Mouse (Mus musculus) forebrain, embryonic 15.5 days (tissue): Measurements from ENCODE around the gene Dlg3. TPM values are rescaled to one million over a fixed set of nuclear protein-coding genes. Genes with fewer than 3 reads are reported as not detected.

Experiments used
- ATAC-seq: fragments of 200-750 bp; cut with Nextera tagmentation; replicated peaks from 2 replicates; pipeline ENCODE4 v1.8.0; 2017; ENCODE audit warnings: mild to moderate bottlenecking, moderate TSS enrichment, moderate library complexity
- H3K27ac ChIP-seq: fragments of 300-500 bp; sonication (generic); replicated peaks from 2 replicates; pipeline ENCODE4 v1.5.1; 2015; ENCODE audit warnings: mild to moderate bottlenecking, inconsistent platforms
- H3K27me3 ChIP-seq: fragments of 300-500 bp; sonication (generic); 2 replicates; pipeline ENCODE4 v1.6.1; 2015; ENCODE audit warnings: inconsistent platforms
- H3K36me3 ChIP-seq: fragments of 300-500 bp; sonication (generic); 2 replicates; pipeline ENCODE4 v1.6.1; 2015; ENCODE audit warnings: mild to moderate bottlenecking, inconsistent platforms
- H3K4me1 ChIP-seq: fragments of 300-500 bp; sonication (generic); 2 replicates; pipeline ENCODE4 v1.6.1; 2015; ENCODE audit warnings: inconsistent platforms
- H3K4me2 ChIP-seq: fragments of 300-500 bp; sonication (generic); replicated peaks from 2 replicates; pipeline ENCODE4 v1.6.1; 2015; ENCODE audit warnings: mild to moderate bottlenecking, inconsistent platforms
- H3K4me3 ChIP-seq: fragments of 300-500 bp; sonication (generic); 2 replicates; pipeline ENCODE4 v1.5.1; 2015; ENCODE audit warnings: mild to moderate bottlenecking, inconsistent platforms
- H3K9ac ChIP-seq: fragments of 300-500 bp; sonication (generic); replicated peaks from 2 replicates; pipeline ENCODE4 v1.6.1; 2015; ENCODE audit warnings: mild to moderate bottlenecking, inconsistent platforms
- H3K9me3 ChIP-seq: fragments of 300-500 bp; sonication (generic); 2 replicates; pipeline ENCODE4 v1.6.1; 2016; ENCODE audit warnings: inconsistent platforms
- whole genome bisulfite sequencing: fragments of 180-500 bp; shearing (Covaris S2); methylation state at CpG from one replicate; pipeline ENCODE4 v1.1.7; 2015; ENCODE audit warnings: mixed read lengths; 5-methylcytosine and 5-hydroxymethylcytosine counted together
- polyA plus RNA-seq: library from polyadenylated mRNA; unstranded; fragments of >200 nt; fragmentation: Nextera tagmentation; extraction: Ambion mirVana; gene quantifications from 2 replicates; pipeline ENCODE4 v1.2.1, GENCODE M21; 2015

Dlg3 gene
- polyA plus RNA-seq, 1 experiment from 2014 or later = 10.0 TPM

- H3K4me3 ChIP-seq = no peak overlapping the region
- H3K4me2 ChIP-seq = no peak overlapping the region
Observed at GRCm38 (mm10) chrX:100797851-100798527, 30.5 kb downstream of the Dlg3 start.

DNA sequence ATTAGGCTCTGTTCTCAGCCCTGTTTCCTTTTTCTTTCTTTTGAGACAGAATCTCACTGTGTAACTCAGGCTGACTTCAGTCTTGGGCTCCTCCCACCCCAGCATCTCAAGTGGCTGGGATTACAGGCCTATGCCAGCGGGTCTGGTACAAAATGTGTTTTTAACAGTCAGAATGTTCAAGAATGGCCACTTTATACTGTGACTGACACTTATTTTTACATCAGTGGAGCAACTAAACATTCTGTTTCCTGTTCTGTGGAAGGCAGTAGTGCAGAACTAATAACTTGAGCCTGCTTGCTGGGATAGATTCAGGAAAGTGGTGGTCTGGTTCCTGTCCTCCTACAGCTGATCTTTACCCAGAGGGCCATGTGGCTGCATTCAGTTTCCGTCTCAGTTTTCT lies 33.1 kb downstream of the Dlg3 start:
- ATAC-seq = peak; percentile 24; the same call in 1 of the 2 replicates

More at GRCm38 (mm10) chrX:100797851-100798527, 30.5 kb downstream of the Dlg3 start:
- Histone ChIP-seq H3K4me1 (0 out of 2 replicates have a peak, but pooled peaks cover 6% of the 10 kb centered on the region), H3K36me3 (0 out of 2 replicates have a peak, but pooled peaks cover 2% of the 10 kb centered on the region), H3K9ac (no peak overlapping the region), H3K27me3 (no peaks in the 10 kb centered on the region), H3K27ac (no peak overlapping the region), H3K9me3 (no peaks in the 10 kb centered on the region)
- WGBS = 77% methylated on average over 7 of the region's 7 CpGs
- no peak for ATAC-seq

DNA sequence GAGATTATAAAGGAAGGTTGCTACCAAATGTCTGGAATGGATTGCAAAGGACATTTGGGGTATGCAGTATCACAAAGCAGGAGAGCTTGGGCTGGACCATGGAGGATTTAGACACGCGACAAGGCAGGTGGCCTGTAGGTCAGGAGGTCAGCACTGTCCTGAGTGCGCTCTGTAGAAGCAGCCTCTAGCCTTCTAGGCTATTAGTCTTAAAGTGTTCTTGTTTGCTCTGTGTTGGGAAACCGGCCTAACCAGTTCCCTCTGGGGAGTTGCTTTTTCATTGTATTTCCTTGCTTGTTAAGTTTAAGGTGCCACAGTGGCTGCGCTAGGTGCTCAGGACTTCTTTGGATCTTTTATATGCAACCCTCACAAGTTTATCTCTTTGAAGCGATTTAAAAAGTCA lies 34.5 kb downstream of the Dlg3 start:
- no peak overlapping the region for H3K27ac ChIP-seq
- no peaks in the 10 kb centered on the region for H3K9me3 ChIP-seq
- no peak overlapping the region for H3K4me2 ChIP-seq
- H3K27me3 ChIP-seq = no peaks in the 10 kb centered on the region
- H3K36me3 ChIP-seq = 0 out of 2 replicates have a peak, but pooled peaks cover 6% of the 10 kb centered on the region
- H3K9ac ChIP-seq = no peak overlapping the region
- no peak overlapping the region for H3K4me3 ChIP-seq
- no peaks in the 10 kb centered on the region for H3K4me1 ChIP-seq
- ATAC-seq = no peak
- 86% methylated on average over 6 of the region's 6 CpGs for WGBS

More for the DNA sequence above, 33.1 kb downstream of the Dlg3 start:
- Histone ChIP-seq H3K4me1 (0 out of 2 replicates have a peak, but pooled peaks cover 2% of the 10 kb centered on the region), H3K36me3 (0 out of 2 replicates have a peak, but pooled peaks cover 2% of the 10 kb centered on the region), H3K9ac (no peak overlapping the region), H3K4me2 (no peak overlapping the region), H3K27ac (no peak overlapping the region), H3K4me3 (no peak overlapping the region), H3K27me3 (no peaks in the 10 kb centered on the region), H3K9me3 (no peaks in the 10 kb centered on the region)
- 61% methylated on average over 2 of the region's 2 CpGs for WGBS

GRCm38 (mm10) chrX:100811129-100811528 lies 43.6 kb downstream of the Dlg3 start:
- H3K4me1 ChIP-seq = no peaks in the 10 kb centered on the region
- no peak overlapping the region for H3K27ac ChIP-seq
- H3K4me2 ChIP-seq = no peak overlapping the region
- no peak overlapping the region for H3K9ac ChIP-seq
- WGBS = 80% methylated on average over 4 of the region's 4 CpGs
- H3K4me3 ChIP-seq = no peak overlapping the region
- H3K27me3 ChIP-seq = no peaks in the 10 kb centered on the region
- no peak for ATAC-seq
- peaks cover 30% of the 10 kb centered on the region; the same call in 1 of the 2 replicates for H3K36me3 ChIP-seq
- H3K9me3 ChIP-seq = no peaks in the 10 kb centered on the region

DNA sequence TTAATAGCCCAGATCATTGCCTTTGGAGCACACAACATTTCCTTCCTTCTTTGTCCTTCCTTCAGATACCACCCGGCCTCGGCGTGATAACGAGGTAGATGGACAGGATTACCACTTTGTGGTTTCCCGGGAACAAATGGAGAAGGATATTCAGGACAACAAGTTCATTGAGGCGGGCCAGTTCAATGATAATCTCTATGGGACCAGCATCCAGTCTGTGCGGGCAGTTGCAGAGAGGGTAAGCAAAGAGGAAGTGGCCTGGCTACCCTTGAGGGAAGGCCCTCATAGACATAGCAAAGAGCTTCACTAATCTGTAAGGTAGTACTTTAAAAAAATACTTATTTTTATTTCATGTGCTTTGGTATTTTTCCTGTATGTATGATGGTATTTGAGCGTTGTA lies 46.6 kb downstream of the Dlg3 start:
- ATAC-seq = no peak
- no peak overlapping the region for H3K4me3 ChIP-seq
- no peak overlapping the region for H3K4me2 ChIP-seq
- peaks cover 24% of the 10 kb centered on the region; the same call in 1 of the 2 replicates for H3K36me3 ChIP-seq
- WGBS = 63% methylated on average over 8 of the region's 8 CpGs
- no peak overlapping the region for H3K9ac ChIP-seq
- no peaks in the 10 kb centered on the region for H3K9me3 ChIP-seq
- no peaks in the 10 kb centered on the region for H3K27me3 ChIP-seq
- no peak overlapping the region for H3K27ac ChIP-seq
- no peaks in the 10 kb centered on the region for H3K4me1 ChIP-seq

DNA sequence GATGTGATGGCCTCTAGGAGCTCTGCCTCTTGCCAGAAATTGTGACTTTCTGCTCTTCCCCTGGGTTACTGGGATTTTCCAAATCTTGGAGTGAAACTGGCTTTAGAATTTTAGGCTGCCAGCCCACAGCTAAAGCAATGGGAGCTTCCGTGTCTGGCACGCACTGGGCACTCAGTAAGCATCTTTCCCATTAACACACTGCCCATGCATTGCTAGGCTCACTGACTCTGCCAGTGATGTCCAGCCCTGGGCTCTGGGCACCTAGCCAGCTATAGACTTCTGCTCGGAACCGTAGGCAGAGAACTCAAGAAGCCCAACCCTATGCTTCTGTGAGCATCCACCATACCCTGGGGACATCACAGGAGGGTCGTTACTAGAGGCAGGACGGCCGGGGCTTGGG lies 48.2 kb downstream of the Dlg3 start:
- no peak for ATAC-seq
- no peak overlapping the region for H3K4me3 ChIP-seq
- peaks cover 20% of the 10 kb centered on the region; the same call in 1 of the 2 replicates for H3K36me3 ChIP-seq
- no peak overlapping the region for H3K27ac ChIP-seq
- no peaks in the 10 kb centered on the region for H3K9me3 ChIP-seq
- no peak overlapping the region for H3K4me2 ChIP-seq
- 87% methylated on average over 7 of the region's 7 CpGs for WGBS
- H3K27me3 ChIP-seq = no peaks in the 10 kb centered on the region
- H3K4me1 ChIP-seq = no peaks in the 10 kb centered on the region
- H3K9ac ChIP-seq = no peak overlapping the region

- no peak overlapping the region for H3K27ac ChIP-seq
- peaks cover 20% of the 10 kb centered on the region; the same call in 1 of the 2 replicates for H3K36me3 ChIP-seq
- WGBS = 94% methylated on average over 9 of the region's 9 CpGs
- no peak for ATAC-seq
- no peaks in the 10 kb centered on the region for H3K4me1 ChIP-seq
- no peak overlapping the region for H3K4me3 ChIP-seq
- no peaks in the 10 kb centered on the region for H3K27me3 ChIP-seq
- no peak overlapping the region for H3K4me2 ChIP-seq
- no peaks in the 10 kb centered on the region for H3K9me3 ChIP-seq
- H3K9ac ChIP-seq = no peak overlapping the region
Observed at GRCm38 (mm10) chrX:100818681-100819080, 51.2 kb downstream of the Dlg3 start.

GRCm38 (mm10) chrX:100821149-100821548 lies 53.6 kb downstream of the Dlg3 start:
- Histone ChIP-seq H3K27me3 (no peaks in the 10 kb centered on the region), H3K4me2 (no peak overlapping the region), H3K9me3 (no peaks in the 10 kb centered on the region), H3K27ac (no peak overlapping the region), H3K4me1 (no peaks in the 10 kb centered on the region), H3K4me3 (no peak overlapping the region), H3K9ac (no peak overlapping the region), H3K36me3 (peaks cover 4% of the 10 kb centered on the region; the same call in 1 of the 2 replicates)
- ATAC-seq = no peak
- WGBS = 73% methylated on average over 1 of the region's 1 CpGs

- no peak overlapping the region for H3K4me3 ChIP-seq
- 47% methylated on average over 1 of the region's 1 CpGs for WGBS
- no peak for ATAC-seq
Observed at GRCm38 (mm10) chrX:100825557-100825956, 58.0 kb downstream of the Dlg3 start.

GRCm38 (mm10) chrX:100832806-100833205 lies 65.3 kb downstream of the Dlg3 start:
- no peaks in the 10 kb centered on the region for H3K27me3 ChIP-seq
- no peak overlapping the region for H3K9ac ChIP-seq
- no peak overlapping the region for H3K4me3 ChIP-seq
- no peak overlapping the region for H3K27ac ChIP-seq
- no peaks in the 10 kb centered on the region for H3K36me3 ChIP-seq
- no peak for ATAC-seq
- H3K4me2 ChIP-seq = no peak overlapping the region
- no peaks in the 10 kb centered on the region for H3K9me3 ChIP-seq
- WGBS = 84% methylated on average over 2 of the region's 2 CpGs
- H3K4me1 ChIP-seq = no peaks in the 10 kb centered on the region

More at GRCm38 (mm10) chrX:100825557-100825956, 58.0 kb downstream of the Dlg3 start:
- no peaks in the 10 kb centered on the region for H3K27me3 ChIP-seq
- no peak overlapping the region for H3K9ac ChIP-seq
- no peak overlapping the region for H3K4me2 ChIP-seq
- no peak overlapping the region for H3K27ac ChIP-seq
- H3K4me1 ChIP-seq = no peaks in the 10 kb centered on the region
- H3K36me3 ChIP-seq = no peaks in the 10 kb centered on the region
- H3K9me3 ChIP-seq = no peaks in the 10 kb centered on the region

GRCm38 (mm10) chrX:100839211-100839610 lies 71.7 kb downstream of the Dlg3 start:
- Histone ChIP-seq H3K4me2 (no peak overlapping the region), H3K9me3 (no peaks in the 10 kb centered on the region), H3K27me3 (no peaks in the 10 kb centered on the region), H3K36me3 (no peaks in the 10 kb centered on the region), H3K4me3 (no peak overlapping the region), H3K27ac (no peak overlapping the region), H3K4me1 (no peaks in the 10 kb centered on the region), H3K9ac (no peak overlapping the region)
- ATAC-seq = no peak
